Mouse (Mus musculus) brain, adult 2 months (tissue): ENCODE data around the gene Gm19965.

Experiments
- DNase-seq: peaks from one replicate; pipeline ENCODE4 v3.0.0; 2011; ENCODE audit warnings: low read depth, low spot score

Gm19965 gene

DNA sequence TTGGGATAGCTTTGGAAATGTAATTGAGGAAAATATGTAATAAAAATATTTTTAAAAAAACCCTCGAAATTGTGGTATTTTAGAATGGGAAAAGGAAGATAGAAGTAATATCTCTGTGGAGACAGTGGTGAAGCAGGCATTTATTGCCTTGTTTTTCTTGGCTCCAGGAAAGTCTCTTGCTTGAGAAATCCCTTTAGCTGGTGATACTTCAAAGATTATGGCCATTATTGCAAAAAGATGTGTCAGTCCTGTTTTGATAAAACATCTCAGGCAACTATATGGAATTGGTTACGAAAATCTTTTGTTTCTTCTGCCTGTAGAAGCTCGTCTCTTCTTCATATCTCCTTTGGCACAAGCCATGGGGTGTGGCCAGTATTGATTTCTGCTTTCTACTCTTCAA is at the start of gene Gm19965:
TSS of gene Gm19965 (plus strand) at position 301 of the 400 bp plus-strand sequence.
- DNase-seq = no peak

- DNase-seq = no peak
These were observed 20.3 kb upstream of the Gm19965 start for GRCm38 (mm10) chr1:116782471-116782989.
